Mouse (Mus musculus): Measurements from ENCODE around the gene Zfp69. TPM values are rescaled to one million over a fixed set of nuclear protein-coding genes. Genes with fewer than 3 reads are reported as not detected.

Zfp69 gene
- total and polyA plus RNA-seq, 3 experiments = 0.46 to 2.2 (median 0.89) TPM

GRCm38 (mm10) chr4:120974711-120975427 is 23.4 kb upstream of the Zfp69 start:
- in situ Hi-C loops (cut with MboI; ENCODE audit: low pct_ligation_motif_present, low pct_unique_long_range_greater_than_20kb, low sequenced_read_pairs) = no loop called here
- H3K36me3 ChIP-seq (replicated peaks in 1 of 2; ENCODE audit: control insufficient read depth in 1 of 2, insufficient read depth in 1 of 2, low read length in 1 of 2) = peaks cover 38 to 81% of the 10 kb centered on the region in 2 experiments
- peak; percentile 79 for TF ChIP-seq MAX (IDR thresholded peaks at IDR 0.05; ENCODE audit: low read length)
- TF ChIP-seq HCFC1 (IDR thresholded peaks at IDR 0.05; ENCODE audit: low read depth, low read length) = no peak
- peak; percentile 31; the same call in 1 of the 2 replicates for TF ChIP-seq BHLHE40 (IDR thresholded peaks at IDR 0.05; ENCODE audit: low read depth, low read length)
- TF ChIP-seq MYC (IDR thresholded peaks at IDR 0.05; ENCODE audit: low read depth, low read length) = peak; percentile 73
- TF ChIP-seq MAFK (IDR thresholded peaks at IDR 0.05; ENCODE audit: insufficient replicate concordance, low read length) = no peak
- H3K4me1 ChIP-seq (ENCODE audit: control insufficient read depth in 1 of 2, insufficient read depth in 2 of 2) = peaks cover 4 to 47% of the 10 kb centered on the region in 2 experiments
- DNase-seq (ENCODE audit: extremely low read depth) = peak; percentile 31
- no peak overlapping the region for H3K9ac ChIP-seq (ENCODE audit: insufficient read depth, low read depth)
- no peaks in the 10 kb centered on the region for H3K79me2 ChIP-seq (replicated peaks; ENCODE audit: control insufficient read depth, extremely low read depth, insufficient read depth, poor library complexity, severe bottlenecking)
- dilution Hi-C loops (cut with MboI; ENCODE audit: extremely low pct_ligation_motif_present, extremely low pct_unique_long_range_greater_than_20kb, low sequenced_read_pairs) = no loop called here
- H3K9me3 ChIP-seq (replicated peaks; ENCODE audit: low read length) = no peaks in the 10 kb centered on the region
- no peak overlapping the region for H3K4me2 ChIP-seq (ENCODE audit: insufficient read depth, low read depth, poor library complexity, severe bottlenecking)
- no peak overlapping the region for H3K4me3 ChIP-seq (replicated peaks in 1 of 3; ENCODE audit: low read depth in 2 of 3, low read length in 2 of 3, poor library complexity in 1 of 3)
- no peak overlapping the region for H3K27ac ChIP-seq (ENCODE audit: insufficient read depth, low read depth)
- H3K27me3 ChIP-seq (replicated peaks) = no peaks in the 10 kb centered on the region

- Histone ChIP-seq H3K9ac (ENCODE audit: insufficient read depth, low read depth) (no peak overlapping the region), H3K4me1 (ENCODE audit: control insufficient read depth in 1 of 2, insufficient read depth in 2 of 2) (peaks cover 7 to 31% of the 10 kb centered on the region in 2 experiments), H3K4me3 (replicated peaks in 1 of 3; ENCODE audit: low read depth in 2 of 3, low read length in 2 of 3, poor library complexity in 1 of 3) (no peak overlapping the region), H3K36me3 (replicated peaks in 1 of 2; ENCODE audit: control insufficient read depth in 1 of 2, insufficient read depth in 1 of 2, low read length in 1 of 2) (peaks cover 63 to 94% of the 10 kb centered on the region in 2 experiments), H3K4me2 (ENCODE audit: insufficient read depth, low read depth, poor library complexity, severe bottlenecking) (no peak overlapping the region), H3K9me3 (replicated peaks; ENCODE audit: low read length) (no peaks in the 10 kb centered on the region), H3K27ac (ENCODE audit: insufficient read depth, low read depth) (no peak overlapping the region), H3K79me2 (replicated peaks; ENCODE audit: control insufficient read depth, extremely low read depth, insufficient read depth, poor library complexity, severe bottlenecking) (no peaks in the 10 kb centered on the region), H3K27me3 (replicated peaks) (no peaks in the 10 kb centered on the region)
- in situ Hi-C loops (cut with MboI; ENCODE audit: low pct_ligation_motif_present, low pct_unique_long_range_greater_than_20kb, low sequenced_read_pairs) (no loop called here), dilution Hi-C loops (cut with MboI; ENCODE audit: extremely low pct_ligation_motif_present, extremely low pct_unique_long_range_greater_than_20kb, low sequenced_read_pairs) (no loop called here)
- no peak for TF ChIP-seq ZC3H11A (IDR thresholded peaks at IDR 0.05; ENCODE audit: low read depth, low read length)
- no peak for TF ChIP-seq ZMIZ1 (IDR thresholded peaks at IDR 0.05; ENCODE audit: low read depth, low read length)
- TF ChIP-seq CTCF (conservative IDR thresholded peaks at IDR 0.05 in 1 of 2, IDR thresholded peaks at IDR 0.05 in 1 of 2; ENCODE audit: low read depth in 2 of 2, low read length in 2 of 2) = no peak
- no peak for TF ChIP-seq TBP (conservative IDR thresholded peaks at IDR 0.05; ENCODE audit: low read depth, low read length)
- TF ChIP-seq UBTF (IDR thresholded peaks at IDR 0.05; ENCODE audit: low read depth, low read length) = no peak
- TF ChIP-seq JUN (IDR thresholded peaks at IDR 0.05; ENCODE audit: insufficient read depth, low read depth, low read length) = no peak
- no peak for TF ChIP-seq NRF1 (IDR thresholded peaks at IDR 0.05; ENCODE audit: low read depth, low read length)
- TF ChIP-seq POLR2A (IDR thresholded peaks at IDR 0.05; ENCODE audit: low read depth, low read length) = no peak
- no peak for TF ChIP-seq ELF1 (IDR thresholded peaks at IDR 0.05; ENCODE audit: low read depth, low read length)
- no peak for TF ChIP-seq GABPA (IDR thresholded peaks at IDR 0.05; ENCODE audit: insufficient replicate concordance, low read depth, low read length)
- no peak for TF ChIP-seq EP300 (IDR thresholded peaks at IDR 0.05; ENCODE audit: low read length)
- no peak for DNase-seq (ENCODE audit: extremely low read depth)
Measured at GRCm38 (mm10) chr4:120971842-120972241, 20.3 kb upstream of the Zfp69 start.

Data from CH12.LX (cell line).